Mouse (Mus musculus): Measurements from ENCODE around the gene Eif4a1. TPM values are rescaled to one million over a fixed set of nuclear protein-coding genes. Genes with fewer than 3 reads are reported as not detected.

Gene Eif4a1
- polyA plus RNA-seq (2015; fragmentation: Nextera tagmentation; extraction: Ambion mirVana): 339 and 351 TPM in 2 replicates

GRCm38 (mm10) chr11:69672211-69672706 lies at the start of gene Eif4a1:
Gene Eif4a1 (minus strand): TSS chr11:69672423.
- DNase-seq (ENCODE audit: low spot score) (peak; percentile 100), ATAC-seq (ENCODE audit: low FRiP score, low TSS enrichment) (peak; percentile 96)
- Histone ChIP-seq H3K36me3 (ENCODE audit: control insufficient read depth, insufficient read depth, low read length) (peaks cover 28% of the 10 kb centered on the region), H3K4me1 (replicated peaks; ENCODE audit: control insufficient read depth, insufficient read depth) (no peaks in the 10 kb centered on the region; the same call in 1 of the 2 replicates), H3K27me3 (ENCODE audit: control insufficient read depth, insufficient read depth, low read length) (no peaks in the 10 kb centered on the region), H3K27ac (replicated peaks) (peak within 1 kb of the TSS; percentile 99), H3K9ac (ENCODE audit: low read length) (peak within 1 kb of the TSS; percentile 100), H3K4me3 (ENCODE audit: low read depth, low read length) (peak within 1 kb of the TSS; percentile 99), H3K9me3 (ENCODE audit: control insufficient read depth, low read length) (no peaks in the 10 kb centered on the region), H3K4me2 (replicated peaks; ENCODE audit: low read depth) (peak within 1 kb of the TSS; percentile 88)
- WGBS: 1% methylated on average over 36 of the region's 36 CpGs
- TF ChIP-seq CTCF (IDR thresholded peaks at IDR 0.05; ENCODE audit: low read depth) (no peak), EP300 (optimal IDR thresholded peaks at IDR 0.05) (peak; percentile 48)

GRCm38 (mm10) chr11:69720852-69721251 lies 48.6 kb upstream of the Eif4a1 start:
- 47% methylated on average over 6 of the region's 6 CpGs for WGBS
- H3K27me3 ChIP-seq (ENCODE audit: control insufficient read depth, insufficient read depth, low read length): no peaks in the 10 kb centered on the region
- ATAC-seq (ENCODE audit: low FRiP score, low TSS enrichment) (no peak), DNase-seq (ENCODE audit: low spot score) (peak; percentile 44)
- no peak overlapping the region for H3K4me3 ChIP-seq (ENCODE audit: low read depth, low read length)
- no peak overlapping the region for H3K4me2 ChIP-seq (replicated peaks; ENCODE audit: low read depth)
- no peak for TF ChIP-seq EP300 (optimal IDR thresholded peaks at IDR 0.05)
- TF ChIP-seq CTCF (IDR thresholded peaks at IDR 0.05; ENCODE audit: low read depth): no peak
- no peaks in the 10 kb centered on the region for H3K9me3 ChIP-seq (ENCODE audit: control insufficient read depth, low read length)
- no peaks in the 10 kb centered on the region for H3K36me3 ChIP-seq (ENCODE audit: control insufficient read depth, insufficient read depth, low read length)
- no peak overlapping the region for H3K9ac ChIP-seq (ENCODE audit: low read length)
- no peaks in the 10 kb centered on the region for H3K4me1 ChIP-seq (replicated peaks; ENCODE audit: control insufficient read depth, insufficient read depth)
- H3K27ac ChIP-seq (replicated peaks): no peak overlapping the region

GRCm38 (mm10) chr11:69719423-69719822 lies 47.2 kb upstream of the Eif4a1 start:
- Histone ChIP-seq H3K9ac (ENCODE audit: low read length) (no peak overlapping the region), H3K27me3 (ENCODE audit: control insufficient read depth, insufficient read depth, low read length) (no peaks in the 10 kb centered on the region), H3K4me3 (ENCODE audit: low read depth, low read length) (no peak overlapping the region), H3K4me1 (replicated peaks; ENCODE audit: control insufficient read depth, insufficient read depth) (no peaks in the 10 kb centered on the region), H3K9me3 (ENCODE audit: control insufficient read depth, low read length) (no peaks in the 10 kb centered on the region), H3K36me3 (ENCODE audit: control insufficient read depth, insufficient read depth, low read length) (no peaks in the 10 kb centered on the region), H3K27ac (replicated peaks) (no peak overlapping the region), H3K4me2 (replicated peaks; ENCODE audit: low read depth) (no peak overlapping the region)
- WGBS: 72% methylated on average over 6 of the region's 6 CpGs
- peak; percentile 29 for TF ChIP-seq CTCF (IDR thresholded peaks at IDR 0.05; ENCODE audit: low read depth)
- TF ChIP-seq EP300 (optimal IDR thresholded peaks at IDR 0.05): no peak
- ATAC-seq (ENCODE audit: low FRiP score, low TSS enrichment) (no peak), DNase-seq (ENCODE audit: low spot score) (no peak)

GRCm38 (mm10) chr11:69718661-69719060 lies 46.4 kb upstream of the Eif4a1 start:
- H3K4me1 ChIP-seq (replicated peaks; ENCODE audit: control insufficient read depth, insufficient read depth): no peaks in the 10 kb centered on the region
- DNase-seq (ENCODE audit: low spot score): peak; percentile 27
- H3K9ac ChIP-seq (ENCODE audit: low read length): no peak overlapping the region
- no peaks in the 10 kb centered on the region for H3K36me3 ChIP-seq (ENCODE audit: control insufficient read depth, insufficient read depth, low read length)
- TF ChIP-seq CTCF (IDR thresholded peaks at IDR 0.05; ENCODE audit: low read depth) (no peak), EP300 (optimal IDR thresholded peaks at IDR 0.05) (no peak)
- WGBS: 35% methylated on average over 15 of the region's 15 CpGs
- no peak overlapping the region for H3K4me3 ChIP-seq (ENCODE audit: low read depth, low read length)
- ATAC-seq (ENCODE audit: low FRiP score, low TSS enrichment): no peak
- no peak overlapping the region for H3K4me2 ChIP-seq (replicated peaks; ENCODE audit: low read depth)
- H3K27me3 ChIP-seq (ENCODE audit: control insufficient read depth, insufficient read depth, low read length): no peaks in the 10 kb centered on the region
- no peaks in the 10 kb centered on the region for H3K9me3 ChIP-seq (ENCODE audit: control insufficient read depth, low read length)
- no peak overlapping the region for H3K27ac ChIP-seq (replicated peaks)

GRCm38 (mm10) chr11:69716953-69717352 lies 44.7 kb upstream of the Eif4a1 start:
- DNase-seq (ENCODE audit: low spot score) (no peak), ATAC-seq (ENCODE audit: low FRiP score, low TSS enrichment) (no peak)
- no peak overlapping the region for H3K9ac ChIP-seq (ENCODE audit: low read length)
- H3K27ac ChIP-seq (replicated peaks): no peak overlapping the region
- H3K4me3 ChIP-seq (ENCODE audit: low read depth, low read length): no peak overlapping the region
- no peaks in the 10 kb centered on the region for H3K4me1 ChIP-seq (replicated peaks; ENCODE audit: control insufficient read depth, insufficient read depth)
- TF ChIP-seq CTCF (IDR thresholded peaks at IDR 0.05; ENCODE audit: low read depth) (no peak), EP300 (optimal IDR thresholded peaks at IDR 0.05) (no peak)
- 72% methylated on average over 4 of the region's 4 CpGs for WGBS
- no peaks in the 10 kb centered on the region for H3K27me3 ChIP-seq (ENCODE audit: control insufficient read depth, insufficient read depth, low read length)
- H3K9me3 ChIP-seq (ENCODE audit: control insufficient read depth, low read length): no peaks in the 10 kb centered on the region
- no peak overlapping the region for H3K4me2 ChIP-seq (replicated peaks; ENCODE audit: low read depth)
- H3K36me3 ChIP-seq (ENCODE audit: control insufficient read depth, insufficient read depth, low read length): no peaks in the 10 kb centered on the region

- Histone ChIP-seq H3K4me1 (replicated peaks; ENCODE audit: control insufficient read depth, insufficient read depth) (no peaks in the 10 kb centered on the region), H3K27ac (replicated peaks) (no peak overlapping the region), H3K36me3 (ENCODE audit: control insufficient read depth, insufficient read depth, low read length) (no peaks in the 10 kb centered on the region), H3K9ac (ENCODE audit: low read length) (no peak overlapping the region), H3K27me3 (ENCODE audit: control insufficient read depth, insufficient read depth, low read length) (no peaks in the 10 kb centered on the region), H3K9me3 (ENCODE audit: control insufficient read depth, low read length) (no peaks in the 10 kb centered on the region), H3K4me2 (replicated peaks; ENCODE audit: low read depth) (no peak overlapping the region), H3K4me3 (ENCODE audit: low read depth, low read length) (no peak overlapping the region)
- TF ChIP-seq CTCF (IDR thresholded peaks at IDR 0.05; ENCODE audit: low read depth) (no peak), EP300 (optimal IDR thresholded peaks at IDR 0.05) (no peak)
- DNase-seq (ENCODE audit: low spot score) (peak; percentile 38), ATAC-seq (ENCODE audit: low FRiP score, low TSS enrichment) (peak; percentile 40; the same call in 1 of the 2 replicates)
- 16% methylated on average over 5 of the region's 5 CpGs for WGBS
These were observed 43.7 kb upstream of the Eif4a1 start for GRCm38 (mm10) chr11:69715929-69716328.

Data from stomach, postnatal 0 days (tissue).